Mouse (Mus musculus): Measurements from ENCODE around the gene Ikzf3. TPM values are rescaled to one million over a fixed set of nuclear protein-coding genes. Genes with fewer than 3 reads are reported as not detected.
A peak's percentile ranks its signal among the peaks of the same experiment; 100 is the strongest.

Ikzf3 gene
- polyA plus RNA-seq, 1 experiment from 2014 or later, result 0.04 TPM

GRCm38 (mm10) chr11:98446562-98447474 lies 99.0 kb downstream of the Ikzf3 start:
- peak overlapping the region; percentile 17; the same call in 1 of the 2 replicates for H3K4me2 ChIP-seq
- no peaks in the 10 kb centered on the region for H3K9me3 ChIP-seq
- H3K4me3 ChIP-seq (replicated peaks), result no peak overlapping the region; the same call in 1 of the 2 replicates
- 4% methylated on average over 30 of the region's 33 CpGs for WGBS
- H3K27me3 ChIP-seq, result peaks cover 59% of the 10 kb centered on the region
- H3K4me1 ChIP-seq, result peaks cover 10% of the 10 kb centered on the region
- no peaks in the 10 kb centered on the region for H3K36me3 ChIP-seq (replicated peaks)
- ATAC-seq (ENCODE audit: low FRiP score), result no peak
- H3K9ac ChIP-seq, result peak overlapping the region; percentile 17; the same call in 1 of the 2 replicates
- no peak overlapping the region for H3K27ac ChIP-seq

- H3K4me2 ChIP-seq, result peak within 1 kb of the TSS; percentile 17; the same call in 1 of the 2 replicates
- ATAC-seq (ENCODE audit: low FRiP score), result no peak
- no peaks in the 10 kb centered on the region for H3K9me3 ChIP-seq
- H3K4me3 ChIP-seq (replicated peaks), result no peak within 1 kb of the TSS; the same call in 1 of the 2 replicates
- peaks cover 10% of the 10 kb centered on the region for H3K4me1 ChIP-seq
- peak within 1 kb of the TSS; percentile 17; the same call in 1 of the 2 replicates for H3K9ac ChIP-seq
- WGBS, result 18% methylated on average over 5 of the region's 5 CpGs
- H3K27ac ChIP-seq, result no peak within 1 kb of the TSS
- H3K27me3 ChIP-seq, result peaks cover 58% of the 10 kb centered on the region
- no peaks in the 10 kb centered on the region for H3K36me3 ChIP-seq (replicated peaks)
Observed at GRCm38 (mm10) chr11:98446213-98446561, 99.6 kb downstream of the Ikzf3 start, which contains the start of gene Grb7. Grb7 (plus strand) TSS chr11:98446394.

GRCm38 (mm10) chr11:98445679-98446078 lies 100.2 kb downstream of the Ikzf3 start:
- no peaks in the 10 kb centered on the region for H3K36me3 ChIP-seq (replicated peaks)
- H3K9me3 ChIP-seq, result no peaks in the 10 kb centered on the region
- no peak overlapping the region for H3K27ac ChIP-seq
- no peak overlapping the region for H3K4me2 ChIP-seq
- ATAC-seq (ENCODE audit: low FRiP score), result no peak
- peaks cover 10% of the 10 kb centered on the region for H3K4me1 ChIP-seq
- 73% methylated on average over 4 of the region's 4 CpGs for WGBS
- H3K27me3 ChIP-seq, result peaks cover 54% of the 10 kb centered on the region
- no peak overlapping the region for H3K9ac ChIP-seq
- H3K4me3 ChIP-seq (replicated peaks), result no peak overlapping the region

GRCm38 (mm10) chr11:98445238-98445637 lies 100.6 kb downstream of the Ikzf3 start:
- H3K9ac ChIP-seq, result no peak overlapping the region
- no peak for ATAC-seq (ENCODE audit: low FRiP score)
- no peaks in the 10 kb centered on the region for H3K9me3 ChIP-seq
- H3K4me2 ChIP-seq, result no peak overlapping the region
- H3K27ac ChIP-seq, result no peak overlapping the region
- 38% methylated on average over 1 of the region's 1 CpGs for WGBS
- H3K4me3 ChIP-seq (replicated peaks), result no peak overlapping the region
- peaks cover 10% of the 10 kb centered on the region for H3K4me1 ChIP-seq
- no peaks in the 10 kb centered on the region for H3K36me3 ChIP-seq (replicated peaks)
- peaks cover 49% of the 10 kb centered on the region for H3K27me3 ChIP-seq

- H3K36me3 ChIP-seq (replicated peaks), result no peaks in the 10 kb centered on the region
- no peaks in the 10 kb centered on the region for H3K9me3 ChIP-seq
- peaks cover 10% of the 10 kb centered on the region for H3K4me1 ChIP-seq
- peaks cover 36% of the 10 kb centered on the region for H3K27me3 ChIP-seq
- no peak overlapping the region for H3K4me2 ChIP-seq
- ATAC-seq (ENCODE audit: low FRiP score), result no peak
- WGBS, result 91% methylated on average over 1 of the region's 1 CpGs
- no peak overlapping the region for H3K4me3 ChIP-seq (replicated peaks)
- H3K27ac ChIP-seq, result no peak overlapping the region
- H3K9ac ChIP-seq, result no peak overlapping the region
Observed at GRCm38 (mm10) chr11:98443688-98444087, 102.1 kb downstream of the Ikzf3 start.

- peak within 1 kb of the TSS; percentile 82 for H3K4me2 ChIP-seq
- H3K4me3 ChIP-seq (replicated peaks), result peak within 1 kb of the TSS; percentile 75
- WGBS, result 2% methylated on average over 42 of the region's 43 CpGs
- ATAC-seq (ENCODE audit: low FRiP score), result peak; percentile 89
- peak within 1 kb of the TSS; percentile 69 for H3K9ac ChIP-seq
- peak within 1 kb of the TSS; percentile 66; the same call in 1 of the 2 replicates for H3K27ac ChIP-seq
- peaks cover 22% of the 10 kb centered on the region for H3K36me3 ChIP-seq (replicated peaks)
- H3K4me1 ChIP-seq, result peaks cover 9% of the 10 kb centered on the region
- no peaks in the 10 kb centered on the region for H3K9me3 ChIP-seq
- no peaks in the 10 kb centered on the region for H3K27me3 ChIP-seq
Observed at GRCm38 (mm10) chr11:98438331-98439158, 107.3 kb downstream of the Ikzf3 start, which contains the start of gene Mien1. Mien1 (minus strand) TSS chr11:98438991.

GRCm38 (mm10) chr11:98437441-98437840 lies 108.4 kb downstream of the Ikzf3 start:
- peaks cover 9% of the 10 kb centered on the region for H3K4me1 ChIP-seq
- 86% methylated on average over 6 of the region's 6 CpGs for WGBS
- no peak for ATAC-seq (ENCODE audit: low FRiP score)
- no peaks in the 10 kb centered on the region for H3K9me3 ChIP-seq
- H3K9ac ChIP-seq, result no peak overlapping the region
- no peak overlapping the region for H3K27ac ChIP-seq
- H3K4me2 ChIP-seq, result no peak overlapping the region
- H3K27me3 ChIP-seq, result no peaks in the 10 kb centered on the region
- no peak overlapping the region for H3K4me3 ChIP-seq (replicated peaks)
- peaks cover 22% of the 10 kb centered on the region for H3K36me3 ChIP-seq (replicated peaks)

GRCm38 (mm10) chr11:98435723-98436122 lies 110.1 kb downstream of the Ikzf3 start:
- Histone ChIP-seq H3K27ac (no peak overlapping the region), H3K36me3 (replicated peaks) (peaks cover 22% of the 10 kb centered on the region), H3K9ac (no peak overlapping the region), H3K27me3 (no peaks in the 10 kb centered on the region), H3K4me1 (peaks cover 9% of the 10 kb centered on the region), H3K4me2 (no peak overlapping the region), H3K9me3 (no peaks in the 10 kb centered on the region), H3K4me3 (replicated peaks) (no peak overlapping the region)
- 94% methylated on average over 9 of the region's 9 CpGs for WGBS
- no peak for ATAC-seq (ENCODE audit: low FRiP score)

- no peak for ATAC-seq (ENCODE audit: low FRiP score)
- no peak overlapping the region for H3K4me3 ChIP-seq (replicated peaks)
- H3K9ac ChIP-seq, result no peak overlapping the region
- no peak overlapping the region for H3K27ac ChIP-seq
- peaks cover 27% of the 10 kb centered on the region for H3K36me3 ChIP-seq (replicated peaks)
- H3K4me1 ChIP-seq, result no peaks in the 10 kb centered on the region
- H3K4me2 ChIP-seq, result no peak overlapping the region
- H3K27me3 ChIP-seq, result no peaks in the 10 kb centered on the region
- 84% methylated on average over 9 of the region's 9 CpGs for WGBS
- no peaks in the 10 kb centered on the region for H3K9me3 ChIP-seq
Observed at GRCm38 (mm10) chr11:98431743-98432502, 113.9 kb downstream of the Ikzf3 start.

GRCm38 (mm10) chr11:98428436-98428835 lies 117.4 kb downstream of the Ikzf3 start:
- H3K36me3 ChIP-seq (replicated peaks), result 0 out of 2 replicates have a peak, but pooled peaks cover 13% of the 10 kb centered on the region
- no peak for ATAC-seq (ENCODE audit: low FRiP score)

GRCm38 (mm10) chr11:98426592-98426991 lies 119.2 kb downstream of the Ikzf3 start:
- Histone ChIP-seq H3K9ac (no peak overlapping the region), H3K36me3 (replicated peaks) (peaks cover 13% of the 10 kb centered on the region; the same call in 1 of the 2 replicates), H3K4me1 (no peaks in the 10 kb centered on the region), H3K4me2 (no peak overlapping the region), H3K9me3 (no peaks in the 10 kb centered on the region), H3K27ac (no peak overlapping the region), H3K27me3 (no peaks in the 10 kb centered on the region), H3K4me3 (replicated peaks) (no peak overlapping the region)
- no peak for ATAC-seq (ENCODE audit: low FRiP score)
- WGBS, result 93% methylated on average over 7 of the region's 7 CpGs

More at GRCm38 (mm10) chr11:98428436-98428835, 117.4 kb downstream of the Ikzf3 start:
- Histone ChIP-seq H3K4me1 (no peaks in the 10 kb centered on the region), H3K9ac (no peak overlapping the region), H3K27me3 (no peaks in the 10 kb centered on the region), H3K4me2 (no peak overlapping the region), H3K9me3 (no peaks in the 10 kb centered on the region), H3K27ac (no peak overlapping the region), H3K4me3 (replicated peaks) (no peak overlapping the region)
- WGBS, result 87% methylated on average over 5 of the region's 5 CpGs

Data from forebrain, embryonic 12.5 days (tissue).